Mouse (Mus musculus): ENCODE data around the gene Smox. TPM values are rescaled to one million over a fixed set of nuclear protein-coding genes. Genes with fewer than 3 reads are reported as not detected.
A peak's percentile ranks its signal among the peaks of the same experiment; 100 is the strongest.

Smox gene
- polyA plus RNA-seq, 1 experiment from 2014 or later: 52.3 TPM

DNA sequence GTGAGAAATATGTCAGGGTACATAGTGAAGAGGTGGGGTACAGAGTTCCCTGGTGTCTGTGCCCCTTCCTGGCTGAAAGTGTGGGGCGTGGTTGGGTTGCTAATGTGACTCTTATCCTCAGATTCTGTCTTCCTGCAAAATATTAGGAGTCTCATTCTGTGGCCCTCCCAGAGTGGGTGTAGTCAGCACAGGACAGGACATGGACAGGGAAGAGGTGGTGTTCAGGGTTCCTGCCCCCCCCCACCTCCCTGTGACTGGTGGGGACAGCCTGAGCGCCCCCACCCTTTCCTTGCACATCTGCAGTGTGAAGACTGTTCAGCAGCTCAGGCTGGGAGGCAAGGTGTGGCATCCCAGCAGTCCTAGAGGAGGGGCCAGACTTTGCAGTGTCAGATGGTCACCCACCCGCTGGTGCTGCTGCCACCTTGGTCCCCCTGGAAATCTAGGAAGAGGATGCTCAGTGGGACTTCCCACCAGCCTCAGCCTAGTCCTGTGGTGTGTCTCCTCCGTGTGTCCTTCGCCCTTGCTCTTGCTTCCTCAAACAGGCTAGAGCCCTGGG is 8.1 kb downstream of the Smox start:
- H3K4me1 ChIP-seq (replicated peaks): peaks cover 42% of the 10 kb centered on the region

DNA sequence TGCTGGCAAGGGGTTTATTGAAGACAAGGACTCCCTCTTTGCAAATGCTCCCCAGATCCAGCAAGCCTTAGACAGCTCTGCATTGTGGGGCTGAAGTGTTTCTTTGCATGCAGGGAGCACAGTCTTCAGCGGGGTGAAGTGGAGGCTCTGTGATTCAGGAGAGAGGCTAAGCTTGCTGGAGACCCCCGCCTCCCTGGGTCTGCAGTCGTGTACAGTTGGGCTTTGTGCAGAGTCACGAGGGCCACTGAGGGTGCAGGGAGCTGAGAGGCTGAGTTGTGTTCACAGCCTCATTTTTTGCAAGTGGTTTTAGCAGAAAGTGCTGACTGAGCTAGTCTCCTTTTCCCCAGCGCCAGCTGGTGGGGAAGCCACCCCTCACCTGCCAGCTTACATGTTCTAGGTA is 10.6 kb downstream of the Smox start:
- no peak overlapping the region for H3K4me3 ChIP-seq
- H3K4me1 ChIP-seq (replicated peaks): peaks cover 44% of the 10 kb centered on the region
- H3K4me2 ChIP-seq: no peak overlapping the region
- H3K36me3 ChIP-seq: no peaks in the 10 kb centered on the region
- 49% methylated on average over 5 of the region's 5 CpGs for WGBS
- peak; percentile 59; the same call in 1 of the 2 replicates for ATAC-seq (ENCODE audit: low FRiP score, low read depth)
- H3K9me3 ChIP-seq: no peaks in the 10 kb centered on the region
- H3K9ac ChIP-seq: no peak overlapping the region
- H3K27me3 ChIP-seq: no peaks in the 10 kb centered on the region
- H3K27ac ChIP-seq (replicated peaks): peak overlapping the region; percentile 35

More for the DNA sequence above, 8.1 kb downstream of the Smox start:
- 74% methylated on average over 5 of the region's 5 CpGs for WGBS
- ATAC-seq (ENCODE audit: low FRiP score, low read depth): no peak; the same call in 1 of the 2 replicates
- Histone ChIP-seq H3K9ac (no peak overlapping the region), H3K4me3 (no peak overlapping the region), H3K27ac (replicated peaks) (no peak overlapping the region), H3K9me3 (no peaks in the 10 kb centered on the region), H3K4me2 (no peak overlapping the region), H3K36me3 (no peaks in the 10 kb centered on the region), H3K27me3 (no peaks in the 10 kb centered on the region)

DNA sequence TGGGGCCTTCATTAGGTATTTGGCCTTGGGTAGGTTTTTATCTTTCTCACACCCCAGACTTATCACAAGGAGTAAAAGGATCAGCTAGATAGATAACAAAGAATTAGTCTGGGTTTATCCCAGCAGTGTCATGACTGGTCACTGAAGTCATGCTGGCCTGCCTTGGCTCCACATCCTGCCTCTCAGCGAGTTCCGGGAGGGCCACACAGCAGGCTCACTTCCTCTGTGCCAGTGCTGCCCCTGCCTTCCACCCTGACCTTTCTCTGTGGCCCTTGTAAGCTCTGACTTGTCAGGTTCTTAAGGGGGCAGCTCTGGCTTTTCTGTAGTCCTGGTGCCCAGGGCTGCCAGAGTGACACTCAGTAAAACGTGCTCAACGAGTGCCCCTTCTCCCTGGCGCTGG is 11.3 kb downstream of the Smox start:
- Histone ChIP-seq H3K4me1 (replicated peaks) (peaks cover 48% of the 10 kb centered on the region), H3K36me3 (no peaks in the 10 kb centered on the region), H3K4me2 (no peak overlapping the region), H3K4me3 (no peak overlapping the region), H3K9ac (no peak overlapping the region), H3K27me3 (no peaks in the 10 kb centered on the region), H3K9me3 (no peaks in the 10 kb centered on the region), H3K27ac (replicated peaks) (peak overlapping the region; percentile 35)
- WGBS: 77% methylated on average over 5 of the region's 5 CpGs
- no peak for ATAC-seq (ENCODE audit: low FRiP score, low read depth)

DNA sequence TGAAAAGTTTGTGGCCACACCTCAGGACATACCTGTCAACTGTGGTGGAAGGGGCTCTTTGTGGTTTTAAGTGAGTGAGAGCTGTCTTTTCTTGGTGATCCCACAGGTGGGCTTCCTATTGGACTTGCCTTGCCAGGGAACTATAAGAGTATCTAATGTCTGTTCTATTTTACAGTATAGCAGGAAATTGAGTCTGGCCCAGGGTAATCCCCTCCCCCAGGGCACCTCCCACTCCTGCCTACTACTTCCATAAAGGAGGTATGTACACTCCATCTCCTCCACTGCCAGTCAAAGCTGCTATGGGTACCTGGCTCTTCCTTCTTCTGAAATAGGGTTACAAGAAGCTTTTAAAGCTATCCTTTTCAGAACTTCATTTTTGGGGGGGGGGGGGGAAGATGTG is 14.1 kb downstream of the Smox start:
- Histone ChIP-seq H3K27me3 (no peaks in the 10 kb centered on the region), H3K9ac (no peak overlapping the region), H3K36me3 (no peaks in the 10 kb centered on the region), H3K4me1 (replicated peaks) (peaks cover 65% of the 10 kb centered on the region), H3K9me3 (no peaks in the 10 kb centered on the region), H3K27ac (replicated peaks) (no peak overlapping the region), H3K4me2 (no peak overlapping the region), H3K4me3 (no peak overlapping the region)
- no peak for ATAC-seq (ENCODE audit: low FRiP score, low read depth)

DNA sequence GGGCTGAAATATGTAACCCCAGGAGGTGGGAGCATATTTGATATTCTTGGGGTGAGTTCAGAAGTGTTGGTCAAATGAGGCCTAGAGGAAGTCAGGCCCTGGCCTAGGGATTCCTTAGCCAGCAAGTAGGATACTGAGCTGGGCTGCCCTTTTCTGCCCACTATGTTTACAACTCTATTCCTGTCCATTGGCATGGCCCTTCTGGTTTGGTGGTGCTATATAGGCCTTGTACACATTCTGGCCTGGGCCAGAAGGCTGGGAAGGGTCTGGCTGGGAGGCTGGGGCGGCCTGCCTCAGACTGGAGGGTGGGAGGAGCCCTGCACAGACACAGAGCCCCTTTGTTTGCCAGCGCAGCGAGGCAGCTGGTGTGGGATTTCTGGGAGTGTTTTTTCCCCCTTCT is 15.1 kb downstream of the Smox start:
- no peaks in the 10 kb centered on the region for H3K36me3 ChIP-seq
- ATAC-seq (ENCODE audit: low FRiP score, low read depth): peak; percentile 62; the same call in 1 of the 2 replicates
- H3K27ac ChIP-seq (replicated peaks): peak overlapping the region; percentile 66
- H3K4me3 ChIP-seq: no peak overlapping the region
- peaks cover 64% of the 10 kb centered on the region for H3K4me1 ChIP-seq (replicated peaks)
- WGBS: 16% methylated on average over 3 of the region's 3 CpGs
- no peaks in the 10 kb centered on the region for H3K9me3 ChIP-seq
- H3K4me2 ChIP-seq: no peak overlapping the region
- H3K9ac ChIP-seq: no peak overlapping the region
- no peaks in the 10 kb centered on the region for H3K27me3 ChIP-seq

DNA sequence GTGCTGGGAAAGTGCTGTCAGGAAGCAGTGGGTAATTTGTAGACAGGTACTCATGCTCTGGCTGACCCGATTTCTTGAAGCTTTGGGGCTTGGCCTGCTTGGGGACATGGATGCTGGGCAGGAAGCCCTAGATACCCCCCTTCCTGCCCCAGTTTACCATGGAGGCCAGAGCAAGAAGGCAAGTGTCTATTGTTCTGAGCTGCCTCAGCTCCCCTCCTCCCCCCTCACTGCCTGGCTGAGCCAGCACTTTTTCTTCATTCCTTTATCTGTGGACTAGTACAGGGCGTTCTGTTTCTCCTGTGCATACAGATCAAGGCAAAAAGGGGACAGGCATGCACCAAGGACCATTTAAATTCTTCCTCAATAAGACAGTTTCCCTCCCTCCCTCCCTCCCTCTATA is 17.2 kb downstream of the Smox start:
- H3K27me3 ChIP-seq: no peaks in the 10 kb centered on the region
- peaks cover 46% of the 10 kb centered on the region for H3K4me1 ChIP-seq (replicated peaks)
- no peak overlapping the region for H3K4me3 ChIP-seq
- no peaks in the 10 kb centered on the region for H3K9me3 ChIP-seq
- H3K9ac ChIP-seq: no peak overlapping the region
- 45% methylated on average over 2 of the region's 2 CpGs for WGBS
- no peaks in the 10 kb centered on the region for H3K36me3 ChIP-seq
- no peak overlapping the region for H3K4me2 ChIP-seq
- no peak overlapping the region; the same call in 1 of the 2 replicates for H3K27ac ChIP-seq (replicated peaks)
- no peak; the same call in 1 of the 2 replicates for ATAC-seq (ENCODE audit: low FRiP score, low read depth)

DNA sequence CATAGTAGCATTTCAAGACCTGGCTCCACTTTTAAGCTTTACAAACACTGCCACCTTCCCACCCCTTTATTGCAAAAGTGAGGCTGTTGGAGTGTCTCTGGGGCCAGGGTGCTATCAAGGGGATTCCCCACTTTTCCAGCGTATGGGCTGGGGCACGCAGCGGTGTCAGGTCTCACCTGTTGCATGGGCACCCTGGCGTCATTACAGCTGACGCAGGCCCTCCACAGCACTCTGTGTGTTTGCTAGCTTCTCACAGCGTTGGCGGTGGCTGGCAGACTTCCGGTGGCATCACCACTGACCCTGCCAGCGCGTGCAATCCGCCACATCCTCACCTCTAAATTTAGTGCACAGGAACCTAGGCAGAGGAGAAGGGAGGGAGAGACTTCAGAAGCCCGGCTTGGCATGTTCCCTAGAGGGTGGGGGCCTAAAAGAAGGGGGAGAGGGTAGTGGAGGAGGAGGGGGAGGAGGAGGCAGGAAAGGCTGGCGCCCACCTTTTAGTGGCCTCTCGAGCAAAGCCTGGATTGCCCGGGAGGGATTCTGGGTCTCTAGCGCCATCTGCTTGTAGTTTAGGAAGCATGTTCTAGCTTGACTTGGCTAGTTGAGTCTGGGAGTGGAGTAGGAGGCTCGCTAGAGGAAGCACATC is 18.5 kb downstream of the Smox start:
- H3K9me3 ChIP-seq: no peaks in the 10 kb centered on the region
- H3K4me3 ChIP-seq: peak overlapping the region; percentile 15
- H3K9ac ChIP-seq: no peak overlapping the region
- peak; percentile 49 for ATAC-seq (ENCODE audit: low FRiP score, low read depth)
- H3K27ac ChIP-seq (replicated peaks): no peak overlapping the region
- H3K36me3 ChIP-seq: no peaks in the 10 kb centered on the region
- whole genome bisulfite sequencing: 21% methylated on average over 17 of the region's 17 CpGs
- H3K27me3 ChIP-seq: no peaks in the 10 kb centered on the region
- H3K4me1 ChIP-seq (replicated peaks): peaks cover 46% of the 10 kb centered on the region
- peak overlapping the region; percentile 47 for H3K4me2 ChIP-seq

DNA sequence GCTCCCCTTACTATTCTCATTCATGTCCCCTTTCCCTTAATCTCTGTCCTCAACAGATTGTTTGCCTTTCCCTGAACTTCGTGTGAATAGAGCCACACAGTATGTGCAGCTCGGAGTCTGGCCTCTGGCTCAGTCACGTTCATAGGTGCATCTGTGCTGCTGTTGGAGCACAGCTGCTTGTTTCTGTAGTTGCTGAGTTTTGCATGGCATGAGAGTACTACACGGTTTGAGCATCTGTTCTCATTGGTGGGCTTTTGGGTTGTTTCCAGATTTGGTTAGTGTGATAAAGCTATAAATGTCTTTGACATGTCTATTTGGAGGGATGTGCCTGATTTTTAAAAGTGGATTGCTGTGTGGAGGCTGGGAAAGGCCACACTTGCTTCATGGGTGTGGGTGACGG is 19.2 kb downstream of the Smox start:
- H3K4me3 ChIP-seq: no peak overlapping the region
- no peaks in the 10 kb centered on the region for H3K27me3 ChIP-seq
- H3K4me2 ChIP-seq: no peak overlapping the region
- H3K27ac ChIP-seq (replicated peaks): no peak overlapping the region
- H3K4me1 ChIP-seq (replicated peaks): peaks cover 45% of the 10 kb centered on the region
- H3K9ac ChIP-seq: no peak overlapping the region
- H3K9me3 ChIP-seq: no peaks in the 10 kb centered on the region
- no peak for ATAC-seq (ENCODE audit: low FRiP score, low read depth)
- 76% methylated on average over 5 of the region's 5 CpGs for WGBS
- no peaks in the 10 kb centered on the region for H3K36me3 ChIP-seq

DNA sequence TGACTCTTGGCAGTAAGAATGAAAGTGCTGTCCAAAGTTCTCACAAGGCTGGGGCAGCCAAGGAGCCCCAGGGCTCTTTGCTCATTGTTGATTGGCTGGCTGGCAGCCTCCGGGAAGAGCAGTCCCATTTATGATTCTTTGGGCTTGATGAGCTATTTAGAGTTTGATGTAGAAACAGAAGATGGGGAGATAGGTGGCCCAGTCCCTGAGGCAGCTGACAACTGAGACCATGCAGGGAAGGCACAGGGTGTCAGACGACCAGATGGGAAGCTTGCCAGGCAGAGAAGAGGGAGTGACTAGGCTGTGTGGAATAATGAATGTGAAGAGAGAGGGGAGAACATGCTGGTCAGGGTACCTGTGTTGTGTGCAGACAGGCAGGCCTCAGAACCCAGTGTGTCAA is 22.2 kb downstream of the Smox start:
- Histone ChIP-seq H3K9me3 (no peaks in the 10 kb centered on the region), H3K4me3 (no peak overlapping the region), H3K4me2 (no peak overlapping the region), H3K27ac (replicated peaks) (no peak overlapping the region), H3K36me3 (no peaks in the 10 kb centered on the region), H3K27me3 (no peaks in the 10 kb centered on the region), H3K9ac (no peak overlapping the region), H3K4me1 (replicated peaks) (peaks cover 20% of the 10 kb centered on the region)
- no peak for ATAC-seq (ENCODE audit: low FRiP score, low read depth)
- 48% methylated on average over 2 of the region's 2 CpGs for WGBS

DNA sequence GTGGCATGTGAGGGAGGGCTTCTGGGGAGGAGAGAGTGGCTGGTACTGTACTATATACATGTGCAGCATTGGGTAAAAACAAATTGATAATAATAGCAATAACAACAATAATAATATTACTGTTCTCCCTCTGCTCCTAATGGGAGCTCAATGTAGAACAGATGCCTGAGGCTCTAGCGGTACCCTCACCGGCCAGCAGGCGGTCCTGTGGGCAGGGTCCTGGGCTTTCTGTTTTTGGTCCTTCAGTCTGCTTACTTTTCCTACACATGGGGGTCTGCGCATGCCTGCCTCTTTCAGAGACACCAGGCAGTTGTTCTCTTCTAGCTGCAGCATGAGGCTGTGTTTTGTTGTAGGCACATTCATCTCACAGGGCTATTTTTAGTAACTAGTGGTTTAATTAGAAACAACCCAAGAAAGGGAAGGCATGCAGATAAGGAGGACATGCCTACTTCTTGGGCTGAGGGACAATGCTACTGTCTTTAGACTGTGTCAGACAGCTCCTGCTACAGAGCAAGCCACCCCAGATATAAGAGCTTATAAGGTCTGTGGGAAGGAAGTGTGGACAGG is 22.8 kb downstream of the Smox start:
- WGBS: 90% methylated on average over 4 of the region's 4 CpGs
- no peak overlapping the region for H3K27ac ChIP-seq (replicated peaks)
- H3K9ac ChIP-seq: no peak overlapping the region
- no peak overlapping the region for H3K4me2 ChIP-seq
- H3K4me1 ChIP-seq (replicated peaks): peaks cover 18% of the 10 kb centered on the region
- no peak overlapping the region for H3K4me3 ChIP-seq
- no peaks in the 10 kb centered on the region for H3K36me3 ChIP-seq
- H3K27me3 ChIP-seq: no peaks in the 10 kb centered on the region
- ATAC-seq (ENCODE audit: low FRiP score, low read depth): no peak
- H3K9me3 ChIP-seq: no peaks in the 10 kb centered on the region

DNA sequence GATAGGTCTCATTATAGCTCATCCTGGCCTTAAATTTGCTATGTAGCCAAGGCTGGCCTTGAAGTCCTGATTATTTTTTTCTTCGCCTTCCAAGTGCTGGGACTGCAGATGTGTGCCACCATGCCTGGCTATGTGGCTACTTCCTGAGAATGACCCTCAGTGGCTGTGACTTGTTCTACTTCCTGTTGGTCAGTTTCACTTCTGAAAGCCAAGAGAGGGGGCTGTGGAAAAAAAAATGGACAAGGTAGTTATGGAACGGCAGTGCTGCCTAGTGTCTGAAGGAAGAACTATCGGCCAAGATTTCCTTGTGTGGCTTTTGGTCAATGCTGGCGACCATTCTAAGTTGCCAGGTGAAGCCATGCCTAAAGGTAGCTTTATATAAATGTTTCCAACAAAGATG is 26.3 kb downstream of the Smox start:
- H3K9me3 ChIP-seq: no peaks in the 10 kb centered on the region
- 95% methylated on average over 4 of the region's 4 CpGs for WGBS
- H3K4me3 ChIP-seq: no peak overlapping the region
- no peaks in the 10 kb centered on the region; the same call in 1 of the 2 replicates for H3K4me1 ChIP-seq (replicated peaks)
- ATAC-seq (ENCODE audit: low FRiP score, low read depth): no peak
- no peak overlapping the region for H3K9ac ChIP-seq
- peaks cover 13% of the 10 kb centered on the region; the same call in 1 of the 2 replicates for H3K36me3 ChIP-seq
- H3K27me3 ChIP-seq: no peaks in the 10 kb centered on the region
- no peak overlapping the region for H3K27ac ChIP-seq (replicated peaks)
- no peak overlapping the region for H3K4me2 ChIP-seq

DNA sequence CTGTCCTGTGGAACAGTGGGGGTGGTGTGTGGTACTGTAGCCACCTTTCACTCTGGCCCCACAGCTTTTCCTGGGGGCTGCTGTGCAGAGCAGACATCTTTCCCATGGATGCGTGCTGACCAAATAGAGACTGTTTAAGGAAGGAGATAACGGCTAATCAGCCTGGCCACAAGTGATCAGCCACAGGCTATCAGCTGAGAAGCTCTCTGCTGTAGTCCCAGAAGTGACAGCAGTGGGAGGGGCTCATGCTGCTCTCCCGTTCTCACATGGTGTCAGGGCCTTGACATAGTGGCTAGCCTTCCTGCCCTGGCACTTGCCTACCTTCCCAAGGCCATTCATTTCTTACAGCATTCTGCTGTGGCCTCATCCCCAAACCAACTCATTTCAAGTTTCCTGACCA is 27.5 kb downstream of the Smox start:
- H3K9me3 ChIP-seq: no peaks in the 10 kb centered on the region
- no peak overlapping the region for H3K27ac ChIP-seq (replicated peaks)
- peaks cover 13% of the 10 kb centered on the region; the same call in 1 of the 2 replicates for H3K36me3 ChIP-seq
- no peaks in the 10 kb centered on the region; the same call in 1 of the 2 replicates for H3K4me1 ChIP-seq (replicated peaks)
- H3K4me2 ChIP-seq: no peak overlapping the region
- WGBS: 69% methylated on average over 3 of the region's 3 CpGs
- H3K4me3 ChIP-seq: no peak overlapping the region
- no peak for ATAC-seq (ENCODE audit: low FRiP score, low read depth)
- no peaks in the 10 kb centered on the region for H3K27me3 ChIP-seq
- no peak overlapping the region for H3K9ac ChIP-seq

All from hindbrain, embryonic 15.5 days (tissue).